Mouse (Mus musculus) stomach, postnatal 0 days (tissue): ENCODE results near the gene Adam33. TPM values are rescaled to one million over a fixed set of nuclear protein-coding genes. Genes with fewer than 3 reads are reported as not detected.
A peak's percentile ranks its signal among the peaks of the same experiment; 100 is the strongest.

Experiments used
- ATAC-seq: fragments of 200-750 bp; cut with Nextera tagmentation; 2 replicates; pipeline ENCODE4 v1.8.0; 2017; ENCODE audit not compliant: low FRiP score, low TSS enrichment
- DNase-seq: peaks from one replicate; pipeline ENCODE4 v3.0.0-alpha.2; 2016; ENCODE audit warnings: low spot score
- H3K27ac ChIP-seq: fragments of 300-500 bp; sonication (generic); replicated peaks from 2 replicates; pipeline ENCODE4 v1.5.1; 2014; ENCODE audit warnings: mild to moderate bottlenecking, control low read depth
- H3K27me3 ChIP-seq: fragments of 300-500 bp; sonication (generic); 2 replicates; pipeline ENCODE4 v1.6.1; 2014; ENCODE audit warnings: low read length; ENCODE audit not compliant: control insufficient read depth, insufficient read depth
- H3K36me3 ChIP-seq: fragments of 300-500 bp; sonication (generic); 2 replicates; pipeline ENCODE4 v1.6.1; 2014; ENCODE audit warnings: low read length, mixed read lengths; ENCODE audit not compliant: control insufficient read depth, insufficient read depth
- H3K4me1 ChIP-seq: fragments of 300-500 bp; sonication (generic); replicated peaks from 2 replicates; pipeline ENCODE4 v1.6.1; 2014; ENCODE audit warnings: antibody characterized with exemption; ENCODE audit not compliant: control insufficient read depth, insufficient read depth
- H3K4me2 ChIP-seq: fragments of 300-500 bp; sonication (generic); replicated peaks from 2 replicates; pipeline ENCODE4 v1.6.1; 2014; ENCODE audit warnings: low read depth, mild to moderate bottlenecking, control low read depth, moderate library complexity
- H3K4me3 ChIP-seq: fragments of 300-500 bp; sonication (generic); 2 replicates; pipeline ENCODE4 v1.5.1; 2014; ENCODE audit warnings: low read depth, low read length, control low read depth
- H3K9ac ChIP-seq: fragments of 300-500 bp; sonication (generic); 2 replicates; pipeline ENCODE4 v1.6.1; 2014; ENCODE audit warnings: mild to moderate bottlenecking, low read length, control low read depth, mixed read lengths
- H3K9me3 ChIP-seq: fragments of 300-500 bp; sonication (generic); 2 replicates; pipeline ENCODE4 v1.6.1; 2016; ENCODE audit warnings: low read length; ENCODE audit not compliant: control insufficient read depth
- CTCF ChIP-seq: IDR thresholded peaks from 2 replicates; pipeline ENCODE4 v1.5.1; 2016; ENCODE audit warnings: antibody characterized with exemption, low read depth, mild to moderate bottlenecking, moderate library complexity
- EP300 ChIP-seq: optimal IDR thresholded peaks from 2 replicates; pipeline ENCODE3; 2016; ENCODE audit warnings: antibody characterized with exemption
- WGBS: fragments of 180-500 bp; shearing (Covaris S2); extraction: QIAGEN DNeasy Blood & Tissue Kit; methylation state at CpG from one replicate; pipeline ENCODE4 v1.1.7; 2014; 5-methylcytosine and 5-hydroxymethylcytosine counted together
- polyA plus RNA-seq: library from polyadenylated mRNA; unstranded; fragments of >200 nt; fragmentation: Nextera tagmentation; extraction: Ambion mirVana; gene quantifications from 2 replicates; pipeline ENCODE4 v1.2.1, GENCODE M21; 2015

Gene Adam33
- polyA plus RNA-seq, 1 experiment from 2014 or later, result 8.2 TPM

DNA sequence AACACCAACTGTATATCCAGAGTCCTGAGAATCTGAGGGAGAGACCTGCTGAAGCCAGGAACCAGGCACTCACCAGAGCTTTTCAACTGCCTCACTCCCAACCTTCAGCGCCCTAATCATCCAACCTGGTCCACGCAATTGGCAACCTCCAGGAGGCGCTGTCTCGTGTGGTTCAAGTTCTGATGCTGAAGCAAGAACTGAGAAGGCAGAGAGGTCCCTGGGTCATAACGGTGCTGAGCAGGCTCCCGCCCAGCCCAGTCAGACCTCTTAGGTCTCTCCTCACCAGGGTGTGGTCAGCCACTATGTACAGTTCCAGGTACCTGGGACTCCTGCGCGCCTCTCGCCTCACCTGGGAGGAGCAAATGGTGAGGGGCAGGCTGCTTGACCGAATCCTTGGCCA is 8.0 kb downstream of the Adam33 start:
- DNase-seq (peak; percentile 80), ATAC-seq (peak; percentile 56)
- WGBS, result 11% methylated on average over 10 of the region's 10 CpGs
- Histone ChIP-seq H3K27ac (no peak overlapping the region), H3K27me3 (peaks cover 14% of the 10 kb centered on the region), H3K9me3 (no peaks in the 10 kb centered on the region), H3K36me3 (no peaks in the 10 kb centered on the region), H3K4me2 (no peak overlapping the region), H3K4me3 (no peak overlapping the region), H3K4me1 (peaks cover 11% of the 10 kb centered on the region; the same call in 1 of the 2 replicates), H3K9ac (no peak overlapping the region)
- TF ChIP-seq EP300 (no peak), CTCF (peak; percentile 87)

DNA sequence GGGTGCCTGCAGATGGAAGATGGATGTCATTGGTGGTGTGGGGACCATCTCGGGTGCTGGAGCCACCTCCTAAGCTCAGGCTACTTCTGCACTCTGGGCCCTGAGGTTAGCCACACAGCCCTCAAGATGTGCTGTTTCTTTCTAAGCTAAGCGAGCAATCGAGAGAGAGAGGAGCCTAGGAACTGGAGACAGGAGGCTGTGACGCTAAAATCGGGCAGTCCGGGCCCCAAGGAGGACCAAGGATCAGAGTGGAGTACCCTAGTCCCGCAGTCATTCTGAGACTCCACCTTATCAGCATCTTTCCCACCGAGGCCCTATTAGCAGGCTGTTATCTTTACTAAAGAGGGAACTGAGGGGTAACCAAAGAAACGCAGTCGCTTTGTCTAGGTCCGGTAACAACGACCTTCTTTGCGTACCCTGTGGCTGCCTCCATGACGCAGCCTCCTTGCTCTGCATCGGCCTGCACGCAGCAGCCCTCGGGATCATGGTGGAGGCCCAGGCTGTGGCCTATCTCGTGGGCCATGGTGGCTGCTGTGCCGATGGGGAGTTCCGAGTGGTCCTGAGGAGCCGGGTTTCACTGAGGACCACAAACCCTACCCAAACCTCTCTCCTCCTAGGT is 8.9 kb downstream of the Adam33 start:
- TF ChIP-seq EP300, result no peak
- ATAC-seq (no peak), DNase-seq (no peak)
- H3K27ac ChIP-seq, result no peak overlapping the region
- H3K4me2 ChIP-seq, result peak overlapping the region; percentile 38
- H3K9me3 ChIP-seq, result no peaks in the 10 kb centered on the region
- peaks cover 11% of the 10 kb centered on the region; the same call in 1 of the 2 replicates for H3K4me1 ChIP-seq
- H3K36me3 ChIP-seq, result no peaks in the 10 kb centered on the region
- peak overlapping the region; percentile 22 for H3K4me3 ChIP-seq
- H3K9ac ChIP-seq, result 0 out of 2 replicates have a peak overlapping the region, but pooled peaks have one; percentile 43
- 16% methylated on average over 21 of the region's 21 CpGs for WGBS
- H3K27me3 ChIP-seq, result peaks cover 14% of the 10 kb centered on the region

GRCm38 (mm10) chr2:131053851-131054645 is 9.6 kb downstream of the Adam33 start:
- H3K4me2 ChIP-seq, result peak overlapping the region; percentile 38
- WGBS, result 8% methylated on average over 45 of the region's 45 CpGs
- ATAC-seq (no peak), DNase-seq (peak; percentile 43)
- H3K4me3 ChIP-seq, result peak overlapping the region; percentile 22
- H3K4me1 ChIP-seq, result peaks cover 7% of the 10 kb centered on the region; the same call in 1 of the 2 replicates
- no peaks in the 10 kb centered on the region for H3K36me3 ChIP-seq
- H3K27ac ChIP-seq, result no peak overlapping the region
- TF ChIP-seq EP300 (no peak), CTCF (no peak)
- peaks cover 14% of the 10 kb centered on the region for H3K27me3 ChIP-seq
- H3K9me3 ChIP-seq, result no peaks in the 10 kb centered on the region
- H3K9ac ChIP-seq, result peak overlapping the region; percentile 43; the same call in 1 of the 2 replicates

DNA sequence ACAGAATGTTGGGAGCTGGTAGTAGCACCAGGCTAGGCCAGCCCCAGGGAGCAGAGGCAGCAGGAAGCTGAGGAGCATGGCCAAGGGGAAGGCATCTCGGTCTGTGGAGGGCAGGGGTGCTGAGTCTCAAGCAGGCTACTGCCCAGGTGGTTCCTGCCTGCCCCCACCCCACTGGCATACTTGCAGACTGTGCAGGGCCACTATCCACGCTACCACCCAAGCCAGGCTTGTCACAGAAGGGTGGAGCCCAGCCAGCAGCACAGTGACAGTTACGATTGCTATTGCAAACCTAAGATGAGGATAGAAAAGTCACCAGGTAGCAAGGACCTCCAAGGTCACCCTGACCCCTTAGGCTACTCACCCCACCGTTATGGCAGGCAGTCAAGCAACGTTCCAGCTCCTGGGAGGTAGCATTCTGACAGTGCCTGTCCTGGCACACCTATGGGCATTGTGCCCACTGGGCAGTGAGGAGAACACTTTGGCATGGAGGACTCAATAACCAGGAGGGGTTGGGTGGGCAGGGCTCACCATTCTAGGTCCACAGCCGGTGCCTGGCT is 10.7 kb downstream of the Adam33 start:
- peaks cover 14% of the 10 kb centered on the region for H3K27me3 ChIP-seq

GRCm38 (mm10) chr2:131052043-131052442 is 11.6 kb downstream of the Adam33 start:
- Histone ChIP-seq H3K4me2 (no peak overlapping the region), H3K36me3 (no peaks in the 10 kb centered on the region), H3K4me1 (peaks cover 7% of the 10 kb centered on the region; the same call in 1 of the 2 replicates), H3K9me3 (no peaks in the 10 kb centered on the region), H3K27me3 (peaks cover 14% of the 10 kb centered on the region), H3K4me3 (no peak overlapping the region), H3K27ac (no peak overlapping the region), H3K9ac (no peak overlapping the region)
- 67% methylated on average over 5 of the region's 5 CpGs for WGBS
- no peak for TF ChIP-seq EP300
- ATAC-seq (no peak), DNase-seq (no peak)

More for the DNA sequence above, 10.7 kb downstream of the Adam33 start:
- 79% methylated on average over 6 of the region's 6 CpGs for WGBS
- TF ChIP-seq CTCF, result no peak
- no peak for TF ChIP-seq EP300
- Histone ChIP-seq H3K9ac (no peak overlapping the region), H3K36me3 (no peaks in the 10 kb centered on the region), H3K27ac (no peak overlapping the region), H3K4me3 (no peak overlapping the region), H3K4me1 (peaks cover 7% of the 10 kb centered on the region; the same call in 1 of the 2 replicates), H3K9me3 (no peaks in the 10 kb centered on the region), H3K4me2 (no peak overlapping the region)
- ATAC-seq (no peak), DNase-seq (no peak)

DNA sequence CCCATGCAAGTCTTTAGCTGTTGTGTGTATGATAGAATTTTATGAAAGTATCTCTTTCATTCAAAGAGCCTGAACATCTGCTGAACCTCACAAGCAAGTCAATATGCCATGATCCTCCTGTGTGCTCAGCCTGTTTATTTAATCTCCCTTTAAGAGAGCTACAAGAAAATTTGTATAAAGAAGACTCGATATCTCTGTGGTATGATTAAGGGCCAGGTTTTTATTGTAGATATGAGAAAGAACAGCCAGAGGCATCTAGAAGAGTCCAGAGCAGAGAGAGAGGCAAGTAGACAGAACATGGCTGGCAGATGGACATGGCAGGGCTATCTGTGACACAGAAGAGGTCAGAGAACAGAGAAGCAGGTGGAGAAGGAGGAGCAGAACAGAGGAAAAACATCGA is 17.6 kb downstream of the Adam33 start:
- no peaks in the 10 kb centered on the region for H3K36me3 ChIP-seq
- no peak for ATAC-seq
- TF ChIP-seq CTCF (no peak), EP300 (no peak)

More for the DNA sequence above, 17.6 kb downstream of the Adam33 start:
- Histone ChIP-seq H3K4me2 (no peak overlapping the region), H3K9me3 (no peaks in the 10 kb centered on the region), H3K4me1 (peaks cover 13% of the 10 kb centered on the region), H3K27me3 (no peaks in the 10 kb centered on the region; the same call in 1 of the 2 replicates), H3K4me3 (no peak overlapping the region), H3K9ac (no peak overlapping the region), H3K27ac (no peak overlapping the region)
- no peak for DNase-seq
- WGBS, result 59% methylated on average over 2 of the region's 2 CpGs
